Mouse (Mus musculus): ENCODE results near the gene Pou1f1. TPM values are rescaled to one million over a fixed set of nuclear protein-coding genes. Genes with fewer than 3 reads are reported as not detected.

The Pou1f1 gene
- total RNA-seq (2021) (not detected), polyA plus RNA-seq (2012; rRNA removed) (not detected in 2 replicates)
- long read RNA-seq, result 0 reads

DNA sequence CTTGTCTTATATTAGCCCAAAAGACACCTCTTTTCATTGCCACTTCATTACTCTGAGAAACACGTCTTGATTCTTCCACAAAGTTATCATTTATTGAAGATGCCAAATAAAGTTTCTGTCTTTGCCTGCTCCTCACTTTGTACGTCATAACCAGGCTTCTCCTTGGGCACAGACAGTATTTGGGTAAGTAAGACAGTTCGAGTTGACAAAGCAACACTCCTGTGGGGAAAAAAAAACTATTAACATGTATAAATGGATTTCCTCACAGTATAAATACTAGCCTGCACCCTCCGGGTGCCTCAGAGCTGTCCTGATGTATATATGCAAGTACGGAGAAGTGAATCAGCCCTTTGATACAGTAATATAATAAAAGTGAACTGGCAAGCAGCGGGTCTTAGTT lies at the start of gene Pou1f1:
TSS of gene Pou1f1 (plus strand) at position 301 of the 400 bp plus-strand sequence.
- WGBS, result 76% methylated on average over 6 of the region's 6 CpGs
- Histone ChIP-seq H3K4me3 (no peak within 1 kb of the TSS), H3K27me3 (ENCODE audit: control insufficient read depth, insufficient read depth, low read length) (no peaks in the 10 kb centered on the region), H3K36me3 (ENCODE audit: control insufficient read depth, insufficient read depth, low read length) (no peaks in the 10 kb centered on the region), H3K4me1 (ENCODE audit: control insufficient read depth, insufficient read depth, low read length) (no peaks in the 10 kb centered on the region), H3K27ac (no peak within 1 kb of the TSS), H3K9ac (ENCODE audit: low read depth, low read length) (no peak within 1 kb of the TSS), H3K79me2 (replicated peaks; ENCODE audit: control insufficient read depth, insufficient read depth, low read length) (no peaks in the 10 kb centered on the region)
- intact Hi-C loops (cut with DNase I), result no loop called here
- TF ChIP-seq POLR2A (IDR thresholded peaks at IDR 0.05; ENCODE audit: insufficient read depth, low read depth, low read length) (no peak), EP300 (IDR thresholded peaks at IDR 0.05; ENCODE audit: insufficient read depth, low read depth, low read length) (no peak), CTCF (IDR thresholded peaks at IDR 0.05) (no peak)
- DNase-seq, result no peak

DNA sequence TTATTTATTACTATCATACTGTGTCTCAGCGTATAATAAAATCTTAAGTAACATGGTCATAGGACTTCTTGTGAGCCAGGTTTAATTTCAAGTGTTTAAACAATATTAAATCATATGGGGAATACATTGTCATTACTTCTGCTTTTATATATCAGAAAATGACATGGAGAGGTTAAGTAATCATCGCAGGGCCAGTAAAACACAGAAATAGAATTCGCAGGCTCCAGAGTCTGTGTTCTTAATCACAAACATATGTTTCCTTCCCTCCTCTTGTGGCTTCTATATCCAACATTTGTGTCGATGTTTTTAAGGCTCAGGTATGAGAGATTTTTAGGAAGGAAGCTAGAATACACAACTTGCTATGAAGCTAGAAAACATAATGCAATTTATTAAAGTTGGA lies 49.7 kb upstream of the Pou1f1 start:
- intact Hi-C loops (cut with DNase I), result loop anchor here (5.0 kb wide), 2 partner anchors 563 to 713 kb away; no protein-coding TSS in a partner anchor
- Histone ChIP-seq H3K9ac (ENCODE audit: low read depth, low read length) (no peak overlapping the region), H3K36me3 (ENCODE audit: control insufficient read depth, insufficient read depth, low read length) (no peaks in the 10 kb centered on the region), H3K79me2 (replicated peaks; ENCODE audit: control insufficient read depth, insufficient read depth, low read length) (no peaks in the 10 kb centered on the region), H3K4me1 (ENCODE audit: control insufficient read depth, insufficient read depth, low read length) (no peaks in the 10 kb centered on the region), H3K27me3 (ENCODE audit: control insufficient read depth, insufficient read depth, low read length) (no peaks in the 10 kb centered on the region; the same call in 1 of the 2 replicates), H3K27ac (no peak overlapping the region), H3K4me3 (no peak overlapping the region)
- 50% methylated on average over 4 of the region's 4 CpGs for WGBS
- DNase-seq, result no peak
- TF ChIP-seq POLR2A (IDR thresholded peaks at IDR 0.05; ENCODE audit: insufficient read depth, low read depth, low read length), result no peak
- TF ChIP-seq EP300 (IDR thresholded peaks at IDR 0.05; ENCODE audit: insufficient read depth, low read depth, low read length), result no peak

DNA sequence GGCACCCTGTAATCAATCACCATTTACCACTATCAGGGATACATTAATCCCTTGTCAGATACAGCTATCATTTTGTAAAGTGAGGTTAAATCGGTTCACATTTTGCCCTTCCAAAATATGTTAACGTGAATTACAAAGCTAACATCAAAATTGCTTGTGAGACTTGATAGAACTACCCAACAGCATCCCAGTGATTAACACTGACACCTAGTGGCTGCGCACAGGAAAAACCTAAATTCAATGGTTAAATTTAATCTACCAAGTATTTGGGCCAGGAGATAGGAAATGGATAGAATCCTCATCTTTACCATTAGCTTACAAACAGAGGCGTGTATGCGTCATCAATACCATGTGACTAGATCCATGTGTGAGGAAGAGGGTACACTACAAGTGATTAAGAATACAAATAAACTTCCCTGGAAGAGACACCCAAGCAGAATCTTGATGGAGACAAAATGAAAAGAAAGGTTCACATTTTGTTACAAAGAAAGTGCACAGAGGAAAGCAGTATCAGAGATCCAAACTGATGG lies 47.8 kb upstream of the Pou1f1 start:
- H3K79me2 ChIP-seq (replicated peaks; ENCODE audit: control insufficient read depth, insufficient read depth, low read length), result no peaks in the 10 kb centered on the region
- no peak overlapping the region for H3K9ac ChIP-seq (ENCODE audit: low read depth, low read length)
- TF ChIP-seq POLR2A (IDR thresholded peaks at IDR 0.05; ENCODE audit: insufficient read depth, low read depth, low read length), result no peak
- peak; percentile 88 for TF ChIP-seq CTCF (IDR thresholded peaks at IDR 0.05)
- H3K4me1 ChIP-seq (ENCODE audit: control insufficient read depth, insufficient read depth, low read length), result no peaks in the 10 kb centered on the region
- H3K4me3 ChIP-seq, result no peak overlapping the region
- H3K27me3 ChIP-seq (ENCODE audit: control insufficient read depth, insufficient read depth, low read length), result no peaks in the 10 kb centered on the region; the same call in 1 of the 2 replicates
- no peak overlapping the region for H3K27ac ChIP-seq
- intact Hi-C loops (cut with DNase I), result loop anchor here (1.0 to 5.0 kb wide), 3 partner anchors 101 to 715 kb away; no protein-coding TSS in a partner anchor
- WGBS, result 9% methylated on average over 5 of the region's 5 CpGs
- no peak for DNase-seq
- no peaks in the 10 kb centered on the region for H3K36me3 ChIP-seq (ENCODE audit: control insufficient read depth, insufficient read depth, low read length)

DNA sequence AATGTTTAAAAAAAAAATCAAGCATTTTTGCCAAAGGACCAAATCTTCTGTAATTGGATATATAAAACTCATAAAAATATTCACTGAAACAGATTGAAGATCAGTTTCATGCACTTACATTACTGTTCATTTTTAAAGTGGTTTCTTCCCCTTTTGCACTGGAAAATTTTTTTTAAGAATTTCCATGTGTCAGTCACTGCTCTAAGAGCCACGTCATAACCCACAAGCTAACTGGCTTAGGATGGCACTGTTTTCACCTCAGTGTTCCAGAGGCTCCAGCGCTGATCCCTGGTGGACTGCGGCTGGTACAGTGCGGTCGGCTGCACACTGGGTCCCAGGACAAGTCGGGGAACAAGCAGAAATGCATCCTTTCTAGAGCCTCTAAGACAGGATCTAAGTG lies 34.6 kb upstream of the Pou1f1 start:
- Histone ChIP-seq H3K36me3 (ENCODE audit: control insufficient read depth, insufficient read depth, low read length) (no peaks in the 10 kb centered on the region), H3K4me1 (ENCODE audit: control insufficient read depth, insufficient read depth, low read length) (no peaks in the 10 kb centered on the region), H3K27me3 (ENCODE audit: control insufficient read depth, insufficient read depth, low read length) (no peaks in the 10 kb centered on the region), H3K9ac (ENCODE audit: low read depth, low read length) (no peak overlapping the region), H3K4me3 (no peak overlapping the region), H3K79me2 (replicated peaks; ENCODE audit: control insufficient read depth, insufficient read depth, low read length) (no peaks in the 10 kb centered on the region), H3K27ac (no peak overlapping the region)
- intact Hi-C loops (cut with DNase I), result no loop called here
- TF ChIP-seq CTCF (IDR thresholded peaks at IDR 0.05), result no peak
- no peak for TF ChIP-seq POLR2A (IDR thresholded peaks at IDR 0.05; ENCODE audit: insufficient read depth, low read depth, low read length)
- TF ChIP-seq EP300 (IDR thresholded peaks at IDR 0.05; ENCODE audit: insufficient read depth, low read depth, low read length), result no peak
- 87% methylated on average over 6 of the region's 6 CpGs for WGBS
- DNase-seq, result no peak

DNA sequence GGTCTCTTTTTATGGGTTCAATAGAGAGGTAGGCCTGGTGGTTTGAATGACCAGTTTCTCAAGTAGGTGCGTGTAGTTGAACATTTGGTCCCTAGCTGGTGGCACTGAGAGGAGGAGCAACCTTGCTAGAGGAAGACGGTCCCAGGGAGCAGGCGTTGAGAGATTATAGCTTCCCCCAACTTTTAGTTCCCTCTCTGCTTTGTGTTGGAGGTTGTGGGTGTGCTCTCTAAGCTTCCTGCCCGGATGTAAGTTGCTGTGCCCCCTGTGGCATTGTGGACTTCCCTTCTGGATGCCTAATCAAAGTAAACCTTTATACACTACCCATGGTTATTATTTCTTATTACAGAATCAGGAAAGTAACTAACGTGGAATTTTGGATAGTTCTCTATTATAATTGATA lies 24.3 kb upstream of the Pou1f1 start:
- no peaks in the 10 kb centered on the region for H3K27me3 ChIP-seq (ENCODE audit: control insufficient read depth, insufficient read depth, low read length)
- no peaks in the 10 kb centered on the region for H3K36me3 ChIP-seq (ENCODE audit: control insufficient read depth, insufficient read depth, low read length)
- no peak overlapping the region for H3K9ac ChIP-seq (ENCODE audit: low read depth, low read length)
- intact Hi-C loops (cut with DNase I), result loop anchor here (2.0 kb wide), 1 partner anchor 591 kb away; no protein-coding TSS in a partner anchor
- H3K4me3 ChIP-seq, result no peak overlapping the region
- DNase-seq, result no peak
- no peaks in the 10 kb centered on the region for H3K79me2 ChIP-seq (replicated peaks; ENCODE audit: control insufficient read depth, insufficient read depth, low read length)
- H3K4me1 ChIP-seq (ENCODE audit: control insufficient read depth, insufficient read depth, low read length), result no peaks in the 10 kb centered on the region; the same call in 1 of the 2 replicates
- TF ChIP-seq EP300 (IDR thresholded peaks at IDR 0.05; ENCODE audit: insufficient read depth, low read depth, low read length), result no peak
- no peak for TF ChIP-seq CTCF (IDR thresholded peaks at IDR 0.05)
- TF ChIP-seq POLR2A (IDR thresholded peaks at IDR 0.05; ENCODE audit: insufficient read depth, low read depth, low read length), result no peak
- 46% methylated on average over 5 of the region's 5 CpGs for WGBS
- H3K27ac ChIP-seq, result no peak overlapping the region

- TF ChIP-seq EP300 (IDR thresholded peaks at IDR 0.05; ENCODE audit: insufficient read depth, low read depth, low read length), result no peak
- no peak for TF ChIP-seq POLR2A (IDR thresholded peaks at IDR 0.05; ENCODE audit: insufficient read depth, low read depth, low read length)
- TF ChIP-seq CTCF (IDR thresholded peaks at IDR 0.05), result peak; percentile 75
- no peak for DNase-seq
- no peaks in the 10 kb centered on the region; the same call in 1 of the 2 replicates for H3K4me1 ChIP-seq (ENCODE audit: control insufficient read depth, insufficient read depth, low read length)
These were observed 23.3 kb upstream of the Pou1f1 start for GRCm38 (mm10) chr16:65497049-65497448.

More at GRCm38 (mm10) chr16:65497049-65497448, 23.3 kb upstream of the Pou1f1 start:
- Histone ChIP-seq H3K9ac (ENCODE audit: low read depth, low read length) (no peak overlapping the region), H3K27ac (no peak overlapping the region), H3K79me2 (replicated peaks; ENCODE audit: control insufficient read depth, insufficient read depth, low read length) (no peaks in the 10 kb centered on the region), H3K36me3 (ENCODE audit: control insufficient read depth, insufficient read depth, low read length) (no peaks in the 10 kb centered on the region), H3K4me3 (no peak overlapping the region), H3K27me3 (ENCODE audit: control insufficient read depth, insufficient read depth, low read length) (no peaks in the 10 kb centered on the region)
- intact Hi-C loops (cut with DNase I), result loop anchor here (2.0 kb wide), 1 partner anchor 592 kb away; no protein-coding TSS in a partner anchor
- 24% methylated on average over 2 of the region's 2 CpGs for whole genome bisulfite sequencing

All from heart, adult 2 months (tissue).